Mouse (Mus musculus) adipocyte (in vitro differentiated cells): Measurements from ENCODE around the gene Thada.
"Not testable (repeated sequence)": the region's sequence is repeated elsewhere in the genome, so short reads cannot be mapped to it uniquely, and the experiment has no call there.

Experiments used
- DNase-seq: peaks from one replicate; pipeline ENCODE4 v3.0.0-alpha.2; 2016; ENCODE audit warnings: low spot score

Thada gene

DNA sequence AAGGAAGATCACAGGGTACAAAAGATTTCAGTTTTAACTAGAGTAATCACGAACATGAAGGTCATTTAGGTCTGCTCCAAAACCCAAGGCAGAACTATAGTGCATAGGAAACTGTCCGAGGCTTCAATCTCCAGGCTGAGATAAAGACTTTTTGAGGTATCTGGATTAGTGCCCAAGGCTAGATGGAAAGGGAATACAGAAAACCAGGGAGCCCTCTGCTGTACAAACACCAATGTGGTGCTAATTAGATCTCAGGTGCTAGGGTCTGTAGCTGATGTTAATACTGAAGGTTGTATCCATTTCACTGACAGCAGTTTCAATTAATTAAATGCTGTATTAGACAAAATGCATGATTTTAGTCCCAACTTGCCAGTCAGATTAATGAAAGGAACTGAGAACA is 124.3 kb downstream of the Thada start:
- DNase-seq = peak; percentile 43

DNA sequence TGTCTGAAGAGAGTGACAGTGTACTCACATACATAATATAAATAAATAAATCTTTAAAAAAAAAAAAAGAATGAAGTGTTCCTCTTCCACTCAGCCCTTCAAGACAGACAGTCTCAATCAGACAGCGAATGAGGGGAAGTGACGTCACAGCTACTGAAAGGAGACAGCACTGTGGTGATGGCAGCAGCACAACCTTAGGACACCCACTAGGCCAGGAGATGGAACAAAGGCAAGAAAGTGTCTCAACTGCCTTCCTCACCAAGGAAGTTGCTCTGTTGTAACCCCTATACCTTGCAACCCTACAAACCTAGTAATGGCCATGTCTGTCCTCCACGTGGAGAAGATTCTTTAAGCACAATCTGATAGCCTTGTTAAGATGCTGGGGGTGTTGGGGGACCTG is 125.4 kb downstream of the Thada start:
- DNase-seq = no peak

DNA sequence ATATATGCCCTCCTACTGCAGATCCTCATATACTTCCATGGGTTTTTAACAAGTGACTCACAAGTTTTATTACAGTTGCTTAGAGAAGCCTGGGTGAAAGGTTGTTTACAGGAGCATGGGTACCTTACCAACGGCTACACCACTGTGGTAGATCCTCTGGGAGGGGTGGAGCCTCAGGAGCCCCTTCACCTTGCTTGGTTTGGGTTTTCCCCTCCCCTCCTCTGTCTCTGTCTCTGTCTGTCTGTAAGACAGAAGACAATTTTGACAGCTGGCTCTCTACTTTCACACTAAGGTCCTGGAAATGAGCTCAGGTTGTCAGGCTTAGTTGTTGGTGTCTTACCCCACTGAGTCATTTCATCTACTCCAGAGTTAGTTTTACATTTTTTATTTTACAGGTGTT is 130.0 kb downstream of the Thada start:
- no peak for DNase-seq

DNA sequence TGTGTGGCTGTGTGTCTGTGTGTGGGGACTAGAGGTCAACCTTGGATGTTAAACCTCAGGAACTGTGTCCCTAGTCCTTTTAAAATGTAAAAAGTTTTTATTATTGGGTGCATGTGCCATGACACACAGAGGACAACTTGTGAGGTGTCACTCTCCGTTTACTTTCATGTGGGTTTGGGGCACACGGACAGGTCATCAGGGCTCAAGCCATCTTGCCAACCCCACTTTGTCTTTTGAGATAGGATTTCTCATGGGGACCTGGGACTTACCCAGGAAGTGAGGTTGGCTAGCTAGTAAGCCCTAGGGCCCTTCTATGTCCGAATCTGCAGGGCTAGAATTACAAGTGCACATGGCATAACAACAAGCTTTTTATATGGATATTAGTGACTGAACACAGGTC is 130.9 kb downstream of the Thada start:
- DNase-seq = no peak

DNA sequence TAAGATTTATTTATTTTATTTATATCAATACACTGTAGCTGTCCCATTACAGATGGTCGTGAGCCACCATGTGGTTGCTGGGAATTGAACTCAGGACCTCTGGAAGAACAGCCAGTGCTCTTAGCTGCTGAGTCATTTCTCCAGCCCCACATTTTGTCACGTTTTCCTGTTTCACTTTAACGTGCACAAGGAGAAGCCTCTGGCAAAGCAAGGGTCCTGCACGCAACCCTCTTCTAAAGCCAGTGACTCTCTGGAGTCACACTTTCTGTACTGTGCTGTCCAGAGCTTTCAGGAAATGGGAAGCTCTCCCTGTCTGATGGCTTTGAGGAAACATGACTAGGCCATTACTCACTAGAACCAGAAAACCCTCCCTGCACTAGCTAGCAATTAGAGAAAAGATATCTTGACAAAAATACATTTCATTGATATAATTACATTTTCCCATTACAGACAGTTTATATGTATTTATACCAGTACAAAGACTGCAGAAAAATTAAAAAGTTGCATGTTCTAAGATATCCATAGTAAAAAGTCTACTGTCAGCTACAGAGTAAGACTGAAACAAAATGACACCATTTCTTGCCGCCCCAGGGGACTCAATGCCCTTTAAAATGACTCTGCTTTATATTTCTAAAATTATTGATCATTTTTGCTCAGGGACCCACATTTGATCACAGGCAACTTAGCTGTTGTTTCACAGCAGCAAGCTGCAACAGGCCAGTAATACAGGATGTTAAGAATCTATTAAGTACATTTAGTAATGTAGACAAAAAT is 131.6 kb downstream of the Thada start:
- DNase-seq = peak; percentile 58

DNA sequence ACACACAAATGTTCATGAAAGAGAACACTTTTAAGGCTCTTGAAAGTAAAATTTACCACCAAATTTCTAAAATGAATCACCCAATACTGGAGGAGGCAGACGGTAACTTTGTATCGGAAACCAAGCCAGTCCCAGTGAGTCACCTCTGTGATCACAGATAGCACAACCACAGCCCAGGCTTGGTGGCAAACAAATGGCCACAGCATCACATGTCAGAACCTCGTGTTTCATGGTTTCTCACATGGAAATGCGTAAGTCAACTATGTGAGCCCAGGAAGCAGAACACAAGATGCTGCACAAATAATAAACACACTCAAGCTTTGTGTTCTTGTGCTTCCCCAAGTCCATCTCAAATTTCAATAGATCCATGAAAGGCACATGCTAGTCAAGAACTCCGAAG is 133.1 kb downstream of the Thada start:
- no peak for DNase-seq

DNA sequence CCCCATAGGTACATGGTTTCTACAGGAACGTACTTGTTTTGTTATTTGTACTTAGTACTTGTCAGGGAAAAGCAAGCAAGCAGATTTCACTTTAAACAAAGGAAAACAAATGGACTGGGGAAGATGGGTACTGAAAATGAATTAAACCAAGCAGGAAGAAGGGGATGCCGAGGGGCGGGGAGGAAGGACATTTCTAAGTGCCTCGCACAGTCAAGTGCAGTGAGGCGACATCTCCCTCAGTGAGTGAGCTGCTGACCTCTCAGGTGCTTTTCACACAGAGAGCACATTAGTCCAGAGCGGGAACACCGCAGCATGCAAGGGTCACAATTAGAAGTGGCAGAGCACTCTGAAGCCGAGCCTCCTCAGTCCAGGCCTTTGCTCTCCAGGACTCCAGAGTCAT is 135.0 kb downstream of the Thada start:
- no peak for DNase-seq

DNA sequence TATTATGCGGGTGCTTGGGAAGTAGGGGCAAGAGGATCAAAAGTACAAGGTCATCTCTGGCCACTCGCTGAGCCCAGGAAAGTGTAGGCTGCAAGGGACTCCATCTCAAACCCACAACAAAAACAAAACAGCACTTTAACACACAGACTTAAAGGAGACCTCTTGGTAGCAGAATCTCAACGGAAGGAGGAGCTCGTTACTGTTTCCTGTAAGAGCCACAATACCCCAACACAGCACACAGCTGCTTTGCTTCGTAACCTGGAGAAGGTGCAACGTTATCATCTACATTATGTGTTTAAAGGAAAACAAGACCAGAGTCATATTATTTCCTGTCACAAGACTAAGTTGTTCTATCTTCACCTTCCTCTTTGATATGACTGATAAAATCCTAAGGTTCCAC is 135.5 kb downstream of the Thada start:
- no peak for DNase-seq

DNA sequence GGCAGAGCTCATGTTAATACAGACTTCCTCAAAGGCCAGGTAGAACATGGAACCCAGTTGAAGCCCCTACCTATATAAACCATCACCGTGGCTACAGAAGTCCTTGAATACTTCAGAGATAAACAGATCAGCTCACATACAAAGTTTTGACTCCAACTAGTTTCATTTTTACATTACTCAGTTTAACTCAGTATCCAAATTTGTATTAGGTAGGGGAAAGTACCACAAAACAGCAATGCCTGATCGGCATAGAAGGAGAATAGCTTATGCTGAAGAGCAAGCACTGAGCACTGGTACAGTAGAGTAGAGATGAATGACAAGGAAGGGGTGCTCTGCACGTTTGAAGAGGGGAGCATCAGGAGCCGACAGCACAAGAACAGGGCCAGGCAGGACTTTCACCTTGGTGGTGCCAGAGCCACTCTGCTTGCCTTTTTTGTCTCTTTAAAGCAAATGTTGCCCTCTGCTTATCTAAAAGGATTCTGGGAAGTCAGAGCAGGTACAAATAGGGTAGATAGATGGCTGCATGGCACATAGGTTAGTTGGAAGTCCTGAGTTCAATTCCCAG is 136.0 kb downstream of the Thada start:
- DNase-seq = no peak

DNA sequence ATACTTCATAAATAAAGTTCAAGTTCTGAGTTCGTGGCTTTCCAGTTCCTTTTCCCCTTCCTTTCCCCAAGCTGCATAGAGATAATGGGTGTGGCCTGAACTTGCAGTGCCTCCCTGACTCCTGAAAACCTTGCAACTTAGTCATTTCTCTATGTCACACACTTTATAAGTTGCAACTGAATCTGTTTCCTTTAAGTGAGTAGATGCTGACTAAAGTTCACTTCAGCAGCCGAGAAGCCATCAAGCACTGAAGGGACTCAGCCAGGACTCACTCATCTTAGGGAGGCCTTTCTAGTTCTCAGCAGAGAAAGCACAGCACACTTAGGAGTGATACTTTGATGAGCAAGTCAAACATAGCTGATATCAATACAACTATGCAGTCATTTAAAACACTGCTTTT is 137.5 kb downstream of the Thada start:
- no peak for DNase-seq

DNA sequence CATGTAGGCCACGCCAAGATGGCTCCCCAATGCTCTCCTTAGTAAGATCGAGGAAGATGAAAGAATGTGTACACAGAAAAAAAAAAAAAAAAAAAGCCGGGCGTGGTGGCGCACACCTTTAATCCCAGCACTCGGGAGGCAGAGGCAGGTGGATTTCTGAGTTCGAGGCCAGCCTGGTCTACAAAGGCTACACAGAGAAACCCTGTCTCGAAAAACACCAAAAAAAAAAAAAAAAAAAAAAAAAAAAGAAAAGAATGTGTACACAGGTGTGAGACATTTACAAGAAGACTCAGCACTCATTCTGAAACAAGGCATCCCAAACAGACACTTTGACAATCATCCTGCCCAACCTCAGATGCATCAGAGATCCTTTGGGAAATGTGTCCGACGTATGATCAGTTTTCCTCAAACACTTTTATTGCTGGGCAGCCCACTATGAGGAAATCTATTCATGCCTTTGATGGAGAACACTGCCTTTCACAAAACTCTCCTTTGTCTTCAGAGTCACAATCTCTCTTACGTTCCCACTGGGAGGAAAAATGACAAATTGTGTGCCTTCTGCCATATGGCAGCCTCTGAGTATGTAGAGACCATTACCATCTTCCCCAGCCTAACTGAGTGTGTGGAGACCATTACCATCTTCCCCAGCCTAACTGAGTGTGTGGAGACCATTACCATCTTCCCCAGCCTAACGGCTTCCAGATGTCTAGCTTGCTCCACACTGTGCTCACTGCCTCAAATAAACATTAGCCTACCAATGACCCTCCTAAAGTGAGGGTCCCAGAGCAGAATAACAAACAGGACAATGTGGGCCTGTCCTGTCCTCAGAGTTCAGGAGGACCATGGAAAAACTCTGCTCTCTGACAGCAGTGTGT is 138.7 kb downstream of the Thada start:
- no peak for DNase-seq

DNA sequence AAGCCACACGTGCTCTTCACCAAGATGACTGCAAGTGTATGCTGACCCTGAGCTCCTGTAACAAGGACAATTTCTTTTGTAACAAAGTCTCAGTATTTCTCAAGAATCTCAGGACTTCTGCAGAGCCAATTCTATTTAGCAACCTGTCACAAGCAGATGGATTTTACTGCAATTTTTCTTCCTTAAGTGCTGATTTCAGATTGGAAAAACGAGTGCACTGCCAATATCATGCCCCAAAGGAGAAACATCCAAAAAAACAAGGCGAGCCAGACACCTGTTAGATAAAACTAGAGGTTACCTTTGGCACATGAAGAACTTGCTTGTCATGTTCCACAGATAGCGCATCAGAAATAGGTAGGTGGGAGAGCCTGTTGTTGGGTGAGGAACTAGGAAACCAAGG is 143.8 kb downstream of the Thada start:
- peak; percentile 66 for DNase-seq

DNA sequence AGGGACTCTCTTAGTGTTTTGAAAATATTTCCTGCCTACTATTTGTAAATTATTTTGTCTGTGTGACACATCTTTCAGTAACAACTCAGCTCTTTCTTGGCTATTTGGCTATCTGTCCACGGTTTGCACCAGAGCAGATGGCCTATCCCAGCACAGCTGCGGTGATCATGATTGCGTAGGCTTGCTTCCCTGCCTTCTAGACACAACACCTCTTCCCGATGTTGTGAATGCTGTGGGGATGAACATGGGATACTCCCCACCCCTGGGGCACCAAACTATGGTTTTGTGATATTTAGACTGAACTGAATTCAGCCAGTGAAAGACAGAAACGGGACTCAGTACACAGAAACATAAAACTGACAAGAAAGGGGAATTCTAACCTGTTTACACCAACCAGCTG is 144.7 kb downstream of the Thada start:
- DNase-seq = no peak

DNA sequence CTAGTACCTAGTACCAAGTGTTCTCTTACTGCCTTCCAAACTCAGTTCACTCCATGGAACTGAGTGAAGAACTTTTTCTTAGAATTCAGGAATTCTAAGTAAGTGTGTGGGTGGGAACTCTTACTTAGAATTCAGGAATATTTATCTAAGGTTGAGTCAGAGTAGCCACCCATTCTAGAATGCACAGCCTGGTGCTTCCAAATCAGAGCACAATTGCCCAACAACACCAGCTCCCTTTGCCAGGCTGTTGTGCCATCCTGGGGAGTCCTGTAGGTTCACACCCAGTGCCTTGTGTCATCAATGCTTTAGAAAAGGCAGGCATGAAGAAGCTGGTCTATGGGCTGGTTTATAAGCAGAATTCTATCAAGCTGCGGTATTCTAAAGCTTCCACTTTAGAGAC is 145.4 kb downstream of the Thada start:
- peak; percentile 82 for DNase-seq

DNA sequence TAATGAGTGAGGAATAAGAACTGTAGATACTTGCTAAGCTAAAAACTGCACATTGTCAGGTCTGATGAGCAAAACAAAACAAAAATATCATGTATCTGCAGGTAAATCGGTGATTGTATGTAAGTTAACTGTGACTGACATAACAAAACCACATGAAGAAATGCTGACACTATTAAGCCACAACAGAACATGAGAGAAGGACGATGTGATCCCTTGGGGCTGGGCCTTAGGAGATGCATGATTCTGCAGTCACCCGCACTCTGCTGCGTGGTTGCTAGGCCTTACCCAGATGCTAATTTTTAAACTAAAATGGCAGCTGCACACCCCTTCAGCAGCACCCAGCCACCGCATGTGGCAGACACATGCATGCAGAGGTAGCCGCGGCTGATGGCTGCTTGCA is 151.7 kb downstream of the Thada start:
- DNase-seq = no peak

DNA sequence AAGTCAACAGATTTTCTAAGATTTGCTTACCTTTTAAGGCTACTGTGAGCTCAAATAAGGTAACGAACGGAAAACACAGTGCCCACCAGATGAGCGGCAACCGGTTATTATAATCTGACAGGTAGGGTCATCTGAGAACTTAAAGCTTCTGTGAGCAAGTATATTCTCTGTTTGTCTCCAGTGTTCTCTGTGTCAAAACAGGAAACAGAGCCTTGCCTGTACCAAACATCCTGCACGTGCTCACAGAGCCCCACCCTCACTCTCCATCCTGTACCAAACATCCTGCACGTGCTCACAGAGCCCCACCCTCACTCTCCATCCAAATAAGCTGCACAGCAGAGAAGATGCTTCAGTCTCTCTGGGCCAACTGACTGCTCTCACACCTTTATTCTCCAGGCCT is 152.5 kb downstream of the Thada start:
- DNase-seq = no peak

DNA sequence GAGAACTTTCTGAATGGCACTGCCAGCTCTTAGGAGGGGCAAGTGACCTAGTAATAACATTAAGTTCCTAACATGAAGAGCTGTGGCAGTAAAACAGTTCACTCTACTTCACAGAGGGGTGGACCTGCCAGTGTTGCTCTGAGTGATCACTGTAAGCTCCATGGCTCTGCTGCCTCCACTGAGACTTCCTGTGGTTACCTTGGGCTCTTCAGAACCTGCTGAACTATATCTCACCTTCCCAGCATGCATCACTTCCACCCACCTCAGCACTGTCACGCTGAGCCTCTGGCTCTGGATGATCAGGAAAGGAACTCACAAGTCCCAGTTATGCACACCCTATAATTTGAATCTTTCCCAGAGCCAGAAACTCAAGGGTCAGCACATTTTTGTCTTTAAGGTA is 159.9 kb downstream of the Thada start:
- DNase-seq = no peak

DNA sequence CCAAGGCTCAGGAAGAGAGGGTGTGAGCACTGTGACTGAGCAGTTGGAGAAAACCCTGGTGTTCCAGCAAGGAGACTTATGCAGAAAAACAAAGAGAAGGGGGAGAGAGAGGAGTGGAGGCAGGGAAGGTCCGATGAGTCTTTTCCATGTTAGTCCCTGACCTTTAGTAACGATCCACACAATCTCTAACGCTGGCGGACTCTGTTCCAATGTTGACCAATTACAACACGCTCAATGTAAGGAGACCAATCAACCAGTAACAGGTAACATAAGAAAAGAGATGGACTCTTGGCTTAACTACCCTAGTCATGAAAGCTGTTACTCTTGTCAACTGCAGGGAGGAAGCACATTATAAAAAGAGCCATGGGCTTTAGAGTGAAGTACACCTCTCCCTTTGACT is 160.9 kb downstream of the Thada start:
- DNase-seq = no peak

DNA sequence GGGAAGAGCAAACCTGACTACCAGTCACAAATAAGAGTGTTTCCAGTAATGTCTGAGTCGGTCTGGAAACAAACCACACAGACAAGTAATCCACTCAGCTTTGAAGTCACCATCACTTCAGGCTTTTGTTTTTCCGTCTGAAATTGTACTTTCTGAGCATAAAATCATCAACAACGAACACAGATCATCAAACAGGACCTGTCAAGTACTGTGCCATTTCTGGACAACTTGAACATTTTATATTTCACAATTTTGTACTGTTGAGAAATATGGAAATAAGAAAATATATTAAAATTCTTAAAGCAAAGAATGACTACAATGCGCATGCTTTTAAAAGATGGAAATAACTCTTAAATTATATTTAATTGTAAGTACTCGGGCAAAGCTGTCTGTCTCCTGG is 161.9 kb downstream of the Thada start:
- no peak for DNase-seq

DNA sequence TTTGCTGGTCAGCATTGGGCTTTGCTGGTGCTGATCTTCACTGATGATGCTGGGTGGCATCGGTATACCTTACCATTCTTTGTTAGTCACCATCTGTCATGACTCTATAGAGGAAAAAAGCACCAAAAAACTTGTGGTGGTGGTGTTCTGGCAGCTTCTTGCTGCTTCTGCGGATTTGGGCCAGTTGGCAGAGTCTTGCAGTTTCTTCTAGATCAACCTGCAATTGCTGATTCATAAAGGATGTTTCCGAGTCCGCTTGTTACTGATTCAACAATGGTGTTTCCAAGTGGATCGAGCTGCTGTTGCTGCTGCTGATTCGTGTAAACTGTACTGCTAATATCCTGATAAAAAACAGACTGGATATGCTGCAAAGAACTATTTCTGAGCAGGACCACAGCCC is 168.0 kb downstream of the Thada start:
- no peak for DNase-seq

DNA sequence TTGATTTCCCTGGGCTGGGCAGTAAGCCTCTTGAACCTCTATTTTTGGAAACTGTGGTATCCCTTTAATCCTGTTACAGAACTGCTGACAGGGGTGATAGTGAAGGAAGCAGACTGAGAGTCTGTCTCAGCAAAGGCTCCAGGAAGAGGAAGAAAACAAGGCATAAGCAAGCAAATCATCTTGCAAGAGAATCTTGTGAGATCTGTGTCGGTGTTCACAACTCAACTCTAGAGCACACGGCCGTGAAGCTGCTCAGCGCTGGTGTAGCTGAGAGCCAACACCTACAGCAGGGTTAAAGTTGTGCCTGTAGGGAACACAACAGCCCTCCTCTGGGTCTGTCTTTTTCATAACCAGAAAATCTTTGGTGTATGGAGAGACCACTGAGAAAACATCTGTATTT is 172.8 kb downstream of the Thada start:
- DNase-seq = no peak

DNA sequence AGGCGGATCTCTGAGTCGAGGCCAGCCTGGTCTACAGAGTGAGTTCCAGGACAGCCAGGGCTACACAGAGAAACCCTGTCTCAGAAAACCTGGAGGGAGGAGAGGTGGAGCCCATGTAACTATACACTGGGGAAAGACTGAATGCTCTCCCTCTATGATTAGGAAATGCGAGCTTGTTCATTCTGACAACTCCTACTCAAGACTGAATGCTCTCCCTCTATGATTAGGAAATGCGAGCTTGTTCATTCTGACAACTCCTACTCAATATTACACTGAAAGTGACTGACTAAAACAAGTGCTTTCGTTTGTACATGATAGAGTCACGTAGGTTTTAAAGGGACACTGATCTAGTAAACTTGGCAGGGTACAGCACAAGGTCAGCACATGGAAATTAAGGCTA is 174.8 kb downstream of the Thada start:
- not testable (repeated sequence) for DNase-seq
